Mouse (Mus musculus) leukemia stem cell, adult 10-12 weeks (primary cell): Measurements from ENCODE around the gene Isoc2a. TPM values are rescaled to one million over a fixed set of nuclear protein-coding genes. Genes with fewer than 3 reads are reported as not detected.

ENCODE experiments used
- polyA plus RNA-seq: library from polyadenylated mRNA; stranded (reverse); fragments of >175 nt; gene quantifications from 2 replicates; pipeline ENCODE4 v1.2.3, GENCODE M21; 2012; ENCODE audit warnings: low replicate concordance

The Isoc2a gene
- polyA plus RNA-seq: 2.1 and 10.8 TPM in 2 replicates

GRCm38 (mm10) chr7:4876753-4877221, at the start of gene Isoc2a:
Isoc2a (plus strand) TSS chr7:4877153.

GRCm38 (mm10) chr7:4844245-4844916, 32.6 kb upstream of the Isoc2a start, which contains the start of gene Shisa7:
Shisa7 (minus strand) TSS chr7:4844696.

GRCm38 (mm10) chr7:4870133-4870532, 6.8 kb upstream of the Isoc2a start, which contains the start of gene Isoc2b:
Isoc2b (minus strand) TSS chr7:4870258.

GRCm38 (mm10) chr7:4906466-4906950, 29.6 kb downstream of the Isoc2a start, which contains the start of gene Gm36210:
Gm36210 (minus strand) TSS chr7:4906516.

GRCm38 (mm10) chr7:4915007-4915665, 38.2 kb downstream of the Isoc2a start, which contains the start of gene Zfp628:
Zfp628 (plus strand) TSS chr7:4915217.

GRCm38 (mm10) chr7:4921824-4922482, 45.0 kb downstream of the Isoc2a start, which contains the start of gene Nat14:
Nat14 (plus strand) TSS chr7:4922028.

GRCm38 (mm10) chr7:4925441-4926381, 48.8 kb downstream of the Isoc2a start, which contains the start of gene Ssc5d:
Ssc5d (plus strand) TSS chr7:4925785.

Other genes with a start within 250 kb of the Isoc2a start
- gene Tmem86b, start 245.7 kb upstream of the Isoc2a start, polyA plus RNA-seq: 5.7 and 12.8 TPM in 2 replicates
- 230 and 262 TPM in 2 replicates for gene Ppp6r1, start 218.1 kb upstream of the Isoc2a start, polyA plus RNA-seq
- gene Hspbp1, start 192.1 kb upstream of the Isoc2a start, polyA plus RNA-seq: 171 and 194 TPM in 2 replicates
- 0.20 TPM in 2 replicates for gene Brsk1, start 186.5 kb upstream of the Isoc2a start, polyA plus RNA-seq
- gene Tmem150b, start 151.9 kb upstream of the Isoc2a start, polyA plus RNA-seq: 0.17 TPM in 1 of 2 replicates, not detected in the other
- gene Kmt5c, start 137.0 kb upstream of the Isoc2a start, polyA plus RNA-seq: 564 and 1,345 TPM in 2 replicates
- gene Cox6b2, start 124.1 kb upstream of the Isoc2a start, polyA plus RNA-seq: 70.9 and 249 TPM in 2 replicates
- gene Fam71e2, start 105.9 kb upstream of the Isoc2a start, polyA plus RNA-seq: not detected in 2 replicates
- 0.17 and 0.43 TPM in 2 replicates for gene Il11, start 94.3 kb upstream of the Isoc2a start, polyA plus RNA-seq
- not detected in 2 replicates for gene Tmem190, start 94.2 kb upstream of the Isoc2a start, polyA plus RNA-seq
- gene Tmem238, start 87.5 kb upstream of the Isoc2a start, polyA plus RNA-seq: 141 and 302 TPM in 2 replicates
- gene Rpl28, start 84.3 kb upstream of the Isoc2a start, polyA plus RNA-seq: 2,040 and 3,887 TPM in 2 replicates
- 297 and 1,174 TPM in 2 replicates for gene Ube2s, start 64.6 kb upstream of the Isoc2a start, polyA plus RNA-seq
- 0.09 TPM in 1 of 2 replicates, not detected in the other for gene Shisa7, start 32.5 kb upstream of the Isoc2a start, polyA plus RNA-seq
- gene Isoc2b, start 6.9 kb upstream of the Isoc2a start, polyA plus RNA-seq: 0.36 and 0.54 TPM in 2 replicates
- 0.27 TPM in 1 of 2 replicates, not detected in the other for gene Gm36210, start 29.4 kb downstream of the Isoc2a start, polyA plus RNA-seq
- gene Zfp628, start 38.1 kb downstream of the Isoc2a start, polyA plus RNA-seq: 71.6 and 77.8 TPM in 2 replicates
- gene Nat14, start 44.9 kb downstream of the Isoc2a start, polyA plus RNA-seq: 2.4 and 2.5 TPM in 2 replicates
- 0.38 and 0.55 TPM in 2 replicates for gene Ssc5d, start 48.6 kb downstream of the Isoc2a start, polyA plus RNA-seq
- 0.20 and 0.42 TPM in 2 replicates for gene Sbk2, start 87.3 kb downstream of the Isoc2a start, polyA plus RNA-seq
- not detected in 2 replicates for gene Sbk3, start 94.0 kb downstream of the Isoc2a start, polyA plus RNA-seq
- gene Zfp579, start 119.0 kb downstream of the Isoc2a start, polyA plus RNA-seq: 12.4 and 20.9 TPM in 2 replicates
- gene Zfp524, start 137.3 kb downstream of the Isoc2a start, polyA plus RNA-seq: 84.6 and 112 TPM in 2 replicates
- gene Fiz1, start 137.5 kb downstream of the Isoc2a start, polyA plus RNA-seq: 21.6 and 58.9 TPM in 2 replicates
- 33.3 TPM in 1 of 2 replicates, not detected in the other for gene Gm44973, start 138.3 kb downstream of the Isoc2a start, polyA plus RNA-seq
- 98.5 and 146 TPM in 2 replicates for gene Zfp865, start 143.2 kb downstream of the Isoc2a start, polyA plus RNA-seq
- gene Ccdc106, start 143.4 kb downstream of the Isoc2a start, polyA plus RNA-seq: 0.44 and 1.1 TPM in 2 replicates
- not detected in 2 replicates for gene 4632433K11Rik, start 157.0 kb downstream of the Isoc2a start, polyA plus RNA-seq
- 2.2 and 2.8 TPM in 2 replicates for gene Zfp784, start 161.3 kb downstream of the Isoc2a start, polyA plus RNA-seq
- 8.1 and 27.6 TPM in 2 replicates for gene Zfp580, start 174.4 kb downstream of the Isoc2a start, polyA plus RNA-seq
- 584 and 990 TPM in 2 replicates for gene U2af2, start 185.0 kb downstream of the Isoc2a start, polyA plus RNA-seq
- 1,843 and 1,854 TPM in 2 replicates for gene Epn1, start 203.1 kb downstream of the Isoc2a start, polyA plus RNA-seq
- gene Rfpl4, start 239.8 kb downstream of the Isoc2a start, polyA plus RNA-seq: not detected in 2 replicates
- not detected in 2 replicates for gene Rasl2-9, start 248.8 kb downstream of the Isoc2a start, polyA plus RNA-seq